In genomic region chr11:27940917-27941316, GRCm38 (mm10) we compare ENCODE assay signal across 28 mouse cellular contexts.
"Had no signal": no experiment of that assay in that cellular context is flagged by ENCODE, and none has a peak within 500 bp of the region (broad histone marks: within the 10 kb centered on the region; RNA-seq: fewer than 3 reads in every experiment).

No protein-coding gene starts in this region.

- H3K9ac ChIP-seq: embryonic facial prominence, embryonic 12.5 days; embryonic facial prominence, embryonic 13.5 days; embryonic facial prominence, embryonic 15.5 days; forebrain, embryonic 12.5 days; forebrain, embryonic 13.5 days; forebrain, embryonic 15.5 days had no signal

- H3K27me3 ChIP-seq: embryonic facial prominence, embryonic 12.5 days; embryonic facial prominence, embryonic 13.5 days; embryonic facial prominence, embryonic 15.5 days; forebrain, embryonic 12.5 days; forebrain, embryonic 13.5 days; forebrain, embryonic 15.5 days had no signal

- DNase-seq: cerebellum, adult 2 months; cerebellum, adult 8-10 months; cerebellum, adult 9-10 months; cerebellum, adult 9-11 months; cerebellum, postnatal 10 days; cerebellum, postnatal 14 days; cerebellum, postnatal 25 days; cerebellum, postnatal 36 days; embryo, embryonic 11 days; gastrocnemius, adult 2 months; gastrocnemius, postnatal 10 days; gastrocnemius, postnatal 14 days; gastrocnemius, postnatal 25 days; gastrocnemius, postnatal 36 days; heart, adult 11 months; heart, adult 18-20 months; heart, adult 2 months had no signal

- H3K4me2 ChIP-seq: embryonic facial prominence, embryonic 12.5 days; embryonic facial prominence, embryonic 13.5 days; embryonic facial prominence, embryonic 15.5 days; forebrain, embryonic 12.5 days; forebrain, embryonic 13.5 days; forebrain, embryonic 15.5 days had no signal

- H3K9me3 ChIP-seq: embryonic facial prominence, embryonic 10.5 days; embryonic facial prominence, embryonic 12.5 days; embryonic facial prominence, embryonic 13.5 days; embryonic facial prominence, embryonic 15.5 days; forebrain, embryonic 10.5 days; forebrain, embryonic 12.5 days; forebrain, embryonic 13.5 days; forebrain, embryonic 15.5 days had no signal

- H3K27ac ChIP-seq: embryonic facial prominence, embryonic 10.5 days; embryonic facial prominence, embryonic 12.5 days; embryonic facial prominence, embryonic 13.5 days; embryonic facial prominence, embryonic 15.5 days; forebrain, embryonic 10.5 days; forebrain, embryonic 12.5 days; forebrain, embryonic 13.5 days; forebrain, embryonic 15.5 days; gastrocnemius, adult 2 months; heart, adult 2 months had no signal

- ATAC-seq: forebrain, embryonic 13.5 days; forebrain, embryonic 14.5 days; forebrain, embryonic 15.5 days; forebrain, embryonic 16.5 days had no signal

- H3K36me3 ChIP-seq: embryonic facial prominence, embryonic 10.5 days; embryonic facial prominence, embryonic 12.5 days; embryonic facial prominence, embryonic 13.5 days; embryonic facial prominence, embryonic 15.5 days; forebrain, embryonic 10.5 days; forebrain, embryonic 12.5 days; forebrain, embryonic 15.5 days had no signal

- H3K4me1 ChIP-seq: embryonic facial prominence, embryonic 10.5 days; embryonic facial prominence, embryonic 12.5 days; embryonic facial prominence, embryonic 13.5 days; embryonic facial prominence, embryonic 15.5 days; forebrain, embryonic 10.5 days; forebrain, embryonic 12.5 days; forebrain, embryonic 13.5 days; forebrain, embryonic 15.5 days had no signal

- H3K4me3 ChIP-seq: embryonic facial prominence, embryonic 10.5 days; embryonic facial prominence, embryonic 12.5 days; embryonic facial prominence, embryonic 13.5 days; embryonic facial prominence, embryonic 15.5 days; erythroblast, embryonic 14.5 days; forebrain, embryonic 10.5 days; forebrain, embryonic 12.5 days; forebrain, embryonic 13.5 days; forebrain, embryonic 15.5 days; gastrocnemius, adult 2 months; heart, adult 2 months had no signal
